Mouse (Mus musculus) embryo, embryonic 11 days (tissue): ENCODE measurements at regions not wholly inside any gene's neighbourhood (a gene's known extent, or its start where the extent isn't known, plus 50 kb on each side); places are given as distances from the start of the nearest gene placed in this dataset.

ENCODE experiments used
- DNase-seq: peaks from one replicate; pipeline ENCODE4 v3.0.0-alpha.2; 2015

- DNase-seq = no peak
These were observed 293.6 kb downstream of the Slc4a3 start for GRCm38 (mm10) chr1:75839551-75840223.

- DNase-seq = no peak
These were observed 296.3 kb downstream of the Slc4a3 start for GRCm38 (mm10) chr1:75842396-75842795.

- no peak for DNase-seq
These were observed 297.3 kb downstream of the Slc4a3 start for GRCm38 (mm10) chr1:75843326-75843725.

- no peak for DNase-seq
These were observed 298.1 kb downstream of the Slc4a3 start for GRCm38 (mm10) chr1:75844123-75844522.

GRCm38 (mm10) chr1:75844529-75844928 lies 298.5 kb downstream of the Slc4a3 start:
- DNase-seq = no peak

- no peak for DNase-seq
These were observed 298.9 kb downstream of the Slc4a3 start for GRCm38 (mm10) chr1:75844981-75845380.

- no peak for DNase-seq
These were observed 299.9 kb downstream of the Slc4a3 start for GRCm38 (mm10) chr1:75845771-75846535.

- no peak for DNase-seq
These were observed 301.6 kb downstream of the Slc4a3 start for GRCm38 (mm10) chr1:75847681-75848080.

- DNase-seq = no peak
These were observed 302.4 kb downstream of the Slc4a3 start for GRCm38 (mm10) chr1:75848436-75848835.

- no peak for DNase-seq
These were observed 304.1 kb downstream of the Slc4a3 start for GRCm38 (mm10) chr1:75850131-75850530.

- no peak for DNase-seq
These were observed 312.6 kb downstream of the Slc4a3 start for GRCm38 (mm10) chr1:75858551-75859255.

GRCm38 (mm10) chr1:75862757-75863156 lies 316.7 kb downstream of the Slc4a3 start:
- DNase-seq = no peak

- no peak for DNase-seq
These were observed 320.5 kb downstream of the Slc4a3 start for GRCm38 (mm10) chr1:75866556-75866955.

GRCm38 (mm10) chr1:75869414-75869813 lies 323.3 kb downstream of the Slc4a3 start:
- no peak for DNase-seq

GRCm38 (mm10) chr1:75869846-75870245 lies 323.8 kb downstream of the Slc4a3 start:
- DNase-seq = no peak

GRCm38 (mm10) chr1:75873911-75874310 lies 327.8 kb downstream of the Slc4a3 start:
- DNase-seq = no peak

GRCm38 (mm10) chr1:75877209-75877608 lies 331.1 kb downstream of the Slc4a3 start:
- DNase-seq = no peak

- peak; percentile 49 for DNase-seq
These were observed 339.6 kb downstream of the Slc4a3 start for GRCm38 (mm10) chr1:75885632-75886031.

- DNase-seq = no peak
These were observed 342.6 kb downstream of the Slc4a3 start for GRCm38 (mm10) chr1:75888499-75889208.

GRCm38 (mm10) chr1:75889847-75890591 lies 344.0 kb downstream of the Slc4a3 start:
- peak; percentile 63 for DNase-seq

- no peak for DNase-seq
These were observed 344.7 kb downstream of the Slc4a3 start for GRCm38 (mm10) chr1:75890636-75891276.

- no peak for DNase-seq
These were observed 349.5 kb downstream of the Slc4a3 start for GRCm38 (mm10) chr1:75895550-75895949.
